Mouse (Mus musculus) gastrocnemius, postnatal 10 days (tissue): ENCODE data around the gene Cabp2. TPM values are rescaled to one million over a fixed set of nuclear protein-coding genes. Genes with fewer than 3 reads are reported as not detected.
"Not testable (repeated sequence)": the region's sequence is repeated elsewhere in the genome, so short reads cannot be mapped to it uniquely, and the experiment has no call there.

Source experiments
- DNase-seq: peaks from one replicate; pipeline ENCODE4 v3.0.0; 2021; ENCODE audit warnings: mixed read lengths
- total RNA-seq, 2 experiments: library from RNA; stranded (reverse); gene quantifications; 2 replicates each; pipeline ENCODE4 v1.2.3; 2021

Cabp2 gene
- total RNA-seq, 2 experiments from 2014 or later = not detected

GRCm38 (mm10) chr19:4055947-4056693 is 25.3 kb upstream of the Cabp2 start:
- DNase-seq = no peak

DNA sequence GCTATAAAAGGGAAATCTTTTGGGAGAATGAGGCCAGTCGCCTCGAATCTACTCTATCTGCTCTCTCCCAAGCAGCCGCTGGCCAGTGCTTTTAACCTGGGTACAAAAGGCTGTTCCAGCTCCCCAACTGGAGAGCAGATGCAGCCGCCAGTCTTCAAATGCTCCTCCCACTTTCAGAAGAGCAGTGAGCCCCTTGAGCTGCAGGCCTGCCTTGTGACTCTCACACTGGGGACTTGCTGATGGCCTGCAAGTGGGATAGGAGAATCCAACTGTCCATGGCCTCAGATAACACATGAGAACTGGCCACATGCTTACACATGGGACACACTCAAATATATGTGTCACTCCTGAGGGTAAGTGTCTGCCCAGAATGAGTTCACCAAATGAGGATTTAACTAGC is 24.7 kb upstream of the Cabp2 start:
- DNase-seq = no peak

DNA sequence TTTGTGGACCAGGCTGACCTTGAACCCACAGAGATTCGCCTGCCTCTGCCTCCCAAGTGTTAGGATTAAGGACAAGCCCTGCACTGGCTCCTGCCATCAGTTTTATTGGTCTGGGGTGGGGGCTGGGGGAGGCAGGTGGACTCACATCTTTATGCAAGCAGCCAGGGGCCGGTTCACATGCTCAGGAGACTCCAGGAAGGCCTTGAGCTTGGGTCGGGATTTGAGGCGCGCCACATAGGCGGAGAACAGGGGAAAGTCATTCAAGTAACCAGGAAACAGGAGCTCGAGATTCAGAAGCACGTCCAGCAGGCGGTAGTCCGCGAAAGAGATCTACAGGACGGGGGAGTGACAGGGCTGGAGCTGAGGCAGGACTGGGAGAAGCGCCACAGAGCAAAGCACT is 24.0 kb upstream of the Cabp2 start:
- DNase-seq = no peak

DNA sequence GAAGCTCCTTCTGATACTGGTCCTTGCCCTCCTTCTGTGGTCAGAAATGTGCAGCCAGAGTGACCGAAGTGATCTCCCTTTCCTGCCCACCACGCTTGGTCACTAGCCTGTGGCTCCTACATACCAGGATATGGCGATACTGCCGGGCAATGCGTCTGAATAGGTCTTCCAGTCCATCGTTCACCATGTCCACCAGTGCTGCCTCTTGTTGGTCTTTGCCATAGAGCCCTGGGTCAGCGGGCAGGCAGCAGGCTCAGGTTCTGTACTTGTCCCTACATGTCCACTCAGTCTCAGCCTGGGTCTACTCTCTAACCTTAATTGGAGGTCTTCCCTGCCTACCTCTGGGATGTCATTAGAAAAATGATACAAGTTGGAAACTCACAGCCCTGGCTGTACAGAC is 23.4 kb upstream of the Cabp2 start:
- no peak for DNase-seq

GRCm38 (mm10) chr19:4058581-4058980 is 22.8 kb upstream of the Cabp2 start:
- no peak for DNase-seq

DNA sequence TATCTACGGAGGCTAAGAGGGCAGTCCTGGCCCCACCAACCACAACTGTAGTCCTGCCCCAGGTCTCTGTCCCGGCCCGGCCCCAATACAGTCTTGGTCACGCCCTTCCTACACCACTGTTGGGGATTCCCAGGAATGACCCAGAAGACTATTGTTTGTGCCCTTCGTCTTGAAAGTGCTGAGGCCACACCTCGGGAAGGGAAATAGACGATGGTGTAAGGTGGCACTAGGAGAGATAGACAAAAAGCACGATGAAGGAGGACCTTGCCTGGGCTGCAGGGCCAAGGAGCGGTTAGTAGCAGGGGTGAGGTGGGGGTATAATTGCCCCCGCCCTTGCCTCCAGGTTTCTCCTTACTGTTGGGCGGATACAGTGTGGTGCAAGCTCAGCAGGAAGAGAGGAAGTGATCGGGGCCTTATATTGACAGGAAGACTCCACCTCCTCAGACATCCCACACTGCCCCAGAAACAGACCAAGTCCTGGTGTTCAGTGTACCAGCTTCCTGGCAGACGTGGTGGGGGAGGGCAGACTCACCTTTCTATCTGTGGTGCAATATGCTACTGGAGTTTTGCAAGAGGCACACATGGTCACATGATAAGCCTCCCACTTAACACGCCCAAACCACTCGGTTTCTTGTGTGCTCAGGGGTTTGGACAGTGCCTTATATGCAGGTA is 22.2 kb upstream of the Cabp2 start, which contains the start of gene Gstp3:
TSS of gene Gstp3 (minus strand) at position 501 of the 672 bp plus-strand sequence.
- DNase-seq = no peak

- DNase-seq = not testable (repeated sequence)
Measured at GRCm38 (mm10) chr19:4060044-4060898, 21.1 kb upstream of the Cabp2 start.

DNA sequence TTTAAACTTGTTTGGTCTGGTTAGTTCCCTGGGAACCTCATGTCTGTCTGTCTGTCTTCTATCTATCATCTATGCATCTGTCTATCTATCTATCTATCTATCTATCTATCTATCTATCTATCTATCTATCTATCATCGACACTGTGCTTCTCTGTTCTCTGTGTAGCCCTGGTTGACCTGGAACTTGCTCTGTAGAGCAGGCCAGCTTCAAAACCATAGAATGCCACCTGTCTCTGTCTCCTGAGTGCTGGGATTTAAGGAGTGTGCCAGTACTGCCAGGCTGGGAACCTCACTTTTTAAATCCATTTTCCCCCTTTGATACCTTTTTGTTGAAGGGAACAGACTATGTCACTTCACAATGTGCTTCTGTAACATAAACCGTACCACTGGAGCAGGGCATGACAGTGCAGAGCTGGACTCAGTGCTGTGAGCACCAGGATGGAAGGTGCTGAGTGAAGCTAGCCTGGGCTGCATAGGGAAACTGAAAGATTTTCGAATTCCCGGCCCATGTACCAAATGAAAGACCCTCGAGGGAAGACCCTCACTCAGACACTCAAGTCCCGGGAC is 20.4 kb upstream of the Cabp2 start:
- no peak for DNase-seq

DNA sequence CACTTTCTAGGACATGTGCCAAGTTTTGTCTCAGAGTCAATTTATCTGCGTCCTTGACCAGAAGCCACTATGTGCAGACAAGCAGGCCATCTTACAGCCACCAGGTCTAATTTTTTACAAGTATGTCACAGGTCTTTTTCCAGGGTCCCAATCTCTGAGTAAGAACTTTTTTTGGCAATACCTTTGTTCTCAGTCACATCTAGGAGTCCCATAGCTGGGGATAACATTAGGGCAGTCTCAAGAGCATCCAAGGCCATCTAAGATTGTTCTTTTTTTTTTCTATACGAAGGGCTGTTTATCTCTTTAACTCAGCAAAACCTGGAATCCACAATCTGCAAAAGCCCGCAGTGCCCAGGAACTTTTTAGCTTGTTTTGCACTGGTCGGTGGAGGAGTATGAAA is 18.0 kb upstream of the Cabp2 start:
- DNase-seq = not testable (repeated sequence)

DNA sequence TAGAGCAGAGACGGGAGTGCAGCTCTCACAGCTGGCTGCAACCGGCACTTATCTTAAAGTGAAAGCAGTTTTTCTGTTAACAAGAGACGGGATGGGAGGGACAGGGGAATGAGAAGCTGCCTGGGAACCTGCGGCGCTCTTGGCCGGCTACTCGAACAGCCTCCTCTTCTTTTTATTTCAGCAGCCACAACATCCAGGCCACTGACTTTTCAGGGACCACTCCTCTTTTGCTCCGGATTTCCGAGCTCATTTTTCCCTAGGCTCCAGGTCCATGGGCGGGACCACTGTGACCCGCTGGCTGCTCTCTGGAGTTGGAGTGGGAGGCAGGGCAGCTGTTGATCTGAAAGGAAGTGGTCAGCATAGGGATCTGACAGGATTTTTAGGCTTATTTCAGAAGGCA is 16.9 kb upstream of the Cabp2 start:
- not testable (repeated sequence) for DNase-seq

DNA sequence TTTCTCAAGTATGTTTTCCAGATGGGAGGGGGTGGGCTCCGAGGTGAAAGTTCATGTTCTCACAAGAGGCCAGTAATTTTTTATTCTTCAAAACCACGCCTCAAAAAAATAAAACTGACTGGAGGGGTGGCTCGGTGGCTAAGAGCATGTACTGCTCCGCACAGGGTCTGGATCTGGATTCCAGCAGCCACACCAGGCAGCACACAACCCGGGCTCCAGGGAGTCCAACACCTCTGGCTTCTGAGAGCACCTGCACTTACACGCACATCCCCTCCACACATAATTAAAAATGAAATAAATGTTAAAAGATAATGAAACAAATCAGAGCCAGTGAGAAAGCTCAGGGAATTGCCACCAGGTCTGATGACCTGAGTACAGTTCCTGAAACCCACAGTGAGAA is 15.1 kb upstream of the Cabp2 start:
- DNase-seq = no peak

- no peak for DNase-seq
Measured at GRCm38 (mm10) chr19:4066877-4067276, 14.5 kb upstream of the Cabp2 start.

DNA sequence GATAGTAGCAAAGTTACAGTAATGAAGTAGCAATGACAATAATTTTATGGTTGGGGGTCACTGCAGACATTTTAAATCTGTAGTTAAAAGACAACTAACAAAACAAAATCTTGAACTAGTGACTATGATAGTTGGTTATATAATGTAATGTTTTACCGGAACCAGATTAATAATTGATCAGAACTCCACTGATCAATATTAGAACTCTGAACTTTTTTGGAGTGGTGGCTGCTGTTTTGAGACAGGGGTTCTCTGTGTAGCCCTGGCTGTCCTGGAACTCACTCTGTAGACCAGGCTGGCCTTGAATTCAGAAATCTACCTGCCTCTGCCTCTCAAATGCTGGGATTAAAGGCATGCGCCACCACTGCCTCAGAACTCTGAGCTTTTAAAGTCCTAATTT is 13.1 kb upstream of the Cabp2 start:
- not testable (repeated sequence) for DNase-seq

- no peak for DNase-seq
Measured at GRCm38 (mm10) chr19:4068717-4069410, 12.5 kb upstream of the Cabp2 start.

GRCm38 (mm10) chr19:4070311-4070710 is 11.1 kb upstream of the Cabp2 start:
- no peak for DNase-seq

DNA sequence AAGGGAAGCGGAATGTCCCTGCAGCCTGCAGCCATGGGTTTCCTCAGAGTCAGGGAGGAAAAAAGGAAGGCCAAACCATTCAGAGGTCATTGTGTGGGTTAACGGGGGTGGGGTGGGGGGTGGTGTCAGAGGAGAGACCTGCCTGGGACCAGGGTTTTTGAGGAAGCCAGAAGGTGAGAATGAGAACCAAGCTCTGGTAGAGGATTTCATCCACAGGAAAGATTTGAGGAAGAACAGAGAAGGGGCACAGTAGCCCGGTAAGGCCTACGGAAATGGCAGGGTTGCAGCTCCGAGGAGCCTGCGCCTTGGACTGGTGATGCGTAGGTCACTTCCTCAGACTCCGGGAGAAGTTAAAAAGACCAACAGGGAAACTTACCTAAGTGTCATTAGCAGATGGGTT is 10.6 kb upstream of the Cabp2 start:
- no peak for DNase-seq

- no peak for DNase-seq
Measured at GRCm38 (mm10) chr19:4071406-4071805, 10.0 kb upstream of the Cabp2 start.

DNA sequence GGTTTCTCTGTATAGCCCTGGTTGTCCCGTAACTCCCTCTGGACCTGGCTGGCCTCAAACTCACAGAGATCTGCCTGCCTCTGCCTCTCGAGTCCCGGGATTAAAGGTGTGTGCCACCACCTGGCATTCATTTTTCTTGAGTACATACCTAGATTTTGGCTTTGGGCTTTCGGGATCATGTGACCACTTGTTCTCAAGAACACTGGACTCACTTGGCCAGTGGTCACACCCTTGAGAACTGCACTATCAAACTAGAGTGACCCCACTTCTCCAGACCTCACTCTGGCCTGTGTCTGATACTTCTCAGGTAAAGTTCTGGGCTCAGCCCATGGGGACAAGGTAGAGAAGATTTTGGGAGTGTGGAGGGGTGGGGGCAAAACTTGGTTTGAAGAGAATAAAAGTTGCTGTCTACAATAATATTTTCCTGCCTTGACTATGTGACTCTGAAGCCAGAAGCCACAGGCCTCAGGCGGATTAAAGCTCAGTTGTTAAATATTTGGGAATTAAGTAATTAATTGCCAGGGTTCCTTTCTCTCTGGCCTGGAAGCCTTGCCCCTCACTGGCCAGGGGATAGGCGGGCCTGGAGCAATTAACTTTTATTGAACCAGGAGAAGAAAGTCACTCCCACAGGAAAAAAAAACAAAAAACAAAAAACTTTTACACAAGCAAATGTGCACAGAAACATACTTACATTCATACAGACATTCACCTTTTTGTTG is 8.5 kb upstream of the Cabp2 start:
- no peak for DNase-seq

DNA sequence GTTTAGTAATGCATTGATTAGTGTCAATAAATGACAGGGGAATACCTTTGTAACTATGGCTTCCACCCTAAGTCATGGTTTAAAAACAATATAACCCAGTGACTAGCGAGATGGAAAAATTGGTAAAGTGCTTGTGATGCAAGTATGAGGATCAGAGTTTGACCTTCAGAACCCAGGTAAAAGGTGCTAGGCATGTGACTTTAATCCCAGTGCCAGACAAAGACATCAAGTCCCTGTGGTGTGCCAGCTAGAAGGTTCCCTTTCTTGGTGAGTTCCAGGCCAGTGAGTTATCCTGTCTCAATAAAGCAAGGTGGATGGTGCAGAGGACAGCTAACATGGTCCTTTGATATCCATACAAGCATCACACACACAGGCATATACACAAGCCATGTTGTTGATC is 5.8 kb upstream of the Cabp2 start:
- no peak for DNase-seq

DNA sequence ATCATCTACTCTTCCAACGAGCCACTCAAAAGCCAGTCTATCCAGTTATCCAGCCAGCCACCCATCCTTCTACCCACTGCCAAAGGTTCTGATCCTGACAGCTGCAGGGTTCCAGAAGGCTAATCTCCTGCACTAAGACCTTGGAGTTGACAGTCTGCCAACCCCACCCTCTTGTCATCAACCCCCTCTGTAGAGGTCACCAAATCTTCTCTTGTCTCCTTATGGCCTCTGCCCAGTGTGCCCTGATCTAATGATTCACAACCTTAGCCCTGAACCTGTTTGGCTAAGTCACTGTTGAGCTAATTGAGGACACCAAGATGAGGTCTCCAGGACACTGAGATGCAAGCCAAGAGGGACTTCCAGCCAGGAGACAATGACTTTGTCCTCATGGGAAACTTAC is 1.8 kb upstream of the Cabp2 start:
- DNase-seq = no peak

DNA sequence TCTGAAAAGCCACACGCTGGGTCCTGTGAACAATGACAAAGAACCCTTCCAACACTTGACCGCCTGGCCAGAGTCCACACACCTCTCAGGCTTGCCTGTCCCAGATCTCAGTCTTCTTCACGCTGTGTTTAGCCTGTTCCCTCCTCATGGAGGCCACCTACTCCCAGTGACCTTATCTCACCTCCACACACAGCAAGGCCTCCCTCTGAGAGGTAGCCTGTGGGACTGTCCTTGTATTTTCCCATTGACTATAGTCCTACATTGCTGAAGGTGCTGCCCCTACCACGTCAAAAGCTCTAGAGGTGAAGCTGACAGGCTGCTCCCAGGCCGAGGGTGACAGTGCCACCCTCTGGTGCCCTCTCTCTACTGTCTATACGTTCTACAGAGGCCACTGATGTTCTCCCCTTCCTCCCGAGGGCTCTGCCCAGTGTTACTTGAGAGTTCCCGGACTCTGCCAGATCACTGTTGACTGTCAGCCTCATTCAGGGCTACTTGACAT is 818 bp upstream of the Cabp2 start:
- no peak for DNase-seq
